20 mouse cellular contexts compared by ENCODE assay signal in the genomic region with DNA sequence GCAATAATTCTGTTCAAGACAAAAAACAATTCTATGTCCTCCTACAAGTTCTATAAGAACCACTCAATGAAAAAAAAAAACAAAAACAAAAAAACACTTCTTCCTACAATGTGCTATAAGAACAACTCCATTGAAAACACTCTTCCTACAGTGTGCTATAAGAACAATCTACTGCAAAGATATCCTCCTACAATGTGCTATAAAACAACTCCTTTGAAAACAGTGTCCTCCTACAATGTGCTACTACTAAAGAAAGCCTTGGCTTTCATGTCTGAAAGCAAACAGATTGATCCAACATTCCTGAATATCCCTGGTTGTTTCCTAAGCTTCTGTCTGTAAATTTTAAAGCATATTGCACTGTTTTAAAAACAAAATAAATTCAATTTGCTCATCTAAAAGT.
"Had no signal": no experiment of that assay in that cellular context is flagged by ENCODE, and none has a peak within 500 bp of the region (broad histone marks: within the 10 kb centered on the region; RNA-seq: fewer than 3 reads in every experiment).

No protein-coding gene starts in this region.

- ATAC-seq: forebrain, embryonic 13.5 days; forebrain, embryonic 14.5 days; forebrain, embryonic 15.5 days; forebrain, embryonic 16.5 days; forebrain, postnatal 0 days had no signal

- DNase-seq: cerebellum, adult 8-10 months; cerebellum, adult 9-10 months; cerebellum, adult 9-11 months; cerebellum, postnatal 10 days; cerebellum, postnatal 14 days; cerebellum, postnatal 25 days; cerebellum, postnatal 36 days; forebrain, postnatal 0 days; gastrocnemius, adult 2 months; gastrocnemius, postnatal 10 days; gastrocnemius, postnatal 14 days; gastrocnemius, postnatal 25 days; gastrocnemius, postnatal 36 days; heart, adult 11 months; heart, adult 18-20 months; heart, adult 2 months had no signal
